Mouse (Mus musculus) heart, embryonic 15.5 days (tissue): ENCODE measurements around the gene Gm17622. TPM values are rescaled to one million over a fixed set of nuclear protein-coding genes. Genes with fewer than 3 reads are reported as not detected.

Source experiments
- ATAC-seq: fragments of 200-750 bp; cut with Nextera tagmentation; replicated peaks from 2 replicates; pipeline ENCODE4 v1.8.0; 2017; ENCODE audit warnings: low read depth, moderate TSS enrichment; ENCODE audit not compliant: insufficient number of reproducible peaks, insufficient read depth, low FRiP score
- H3K27ac ChIP-seq: fragments of 300-500 bp; sonication (generic); 2 replicates; pipeline ENCODE4 v1.5.1; 2015; ENCODE audit warnings: mild to moderate bottlenecking, inconsistent platforms
- H3K27me3 ChIP-seq: fragments of 300-500 bp; sonication (generic); 2 replicates; pipeline ENCODE4 v1.6.1; 2015; ENCODE audit warnings: inconsistent platforms
- H3K36me3 ChIP-seq: fragments of 300-500 bp; sonication (generic); 2 replicates; pipeline ENCODE4 v1.6.1; 2015; ENCODE audit warnings: mild to moderate bottlenecking, inconsistent platforms
- H3K4me1 ChIP-seq: fragments of 300-500 bp; sonication (generic); replicated peaks from 2 replicates; pipeline ENCODE4 v1.6.1; 2015; ENCODE audit warnings: inconsistent platforms
- H3K4me2 ChIP-seq: fragments of 300-500 bp; sonication (generic); 2 replicates; pipeline ENCODE4 v1.6.1; 2015; ENCODE audit warnings: inconsistent platforms, mild to moderate bottlenecking, moderate library complexity
- H3K4me3 ChIP-seq: fragments of 300-500 bp; sonication (generic); 2 replicates; pipeline ENCODE4 v1.5.1; 2015; ENCODE audit warnings: mild to moderate bottlenecking, inconsistent platforms
- H3K9ac ChIP-seq: fragments of 300-500 bp; sonication (generic); 2 replicates; pipeline ENCODE4 v1.6.1; 2015; ENCODE audit warnings: mild to moderate bottlenecking, inconsistent platforms
- H3K9me3 ChIP-seq: fragments of 300-500 bp; sonication (generic); replicated peaks from 2 replicates; pipeline ENCODE4 v1.6.1; 2016; ENCODE audit warnings: inconsistent platforms
- WGBS: fragments of 180-500 bp; shearing (Covaris S2); methylation state at CpG from one replicate; pipeline ENCODE4 v1.1.7; 2015; ENCODE audit warnings: mixed read lengths; 5-methylcytosine and 5-hydroxymethylcytosine counted together
- polyA plus RNA-seq: library from polyadenylated mRNA; unstranded; fragments of >200 nt; fragmentation: Nextera tagmentation; extraction: Ambion mirVana; gene quantifications from 2 replicates; pipeline ENCODE4 v1.2.1, GENCODE M21; 2015

Gene Gm17622
- polyA plus RNA-seq, 1 experiment from 2014 or later = not detected

DNA sequence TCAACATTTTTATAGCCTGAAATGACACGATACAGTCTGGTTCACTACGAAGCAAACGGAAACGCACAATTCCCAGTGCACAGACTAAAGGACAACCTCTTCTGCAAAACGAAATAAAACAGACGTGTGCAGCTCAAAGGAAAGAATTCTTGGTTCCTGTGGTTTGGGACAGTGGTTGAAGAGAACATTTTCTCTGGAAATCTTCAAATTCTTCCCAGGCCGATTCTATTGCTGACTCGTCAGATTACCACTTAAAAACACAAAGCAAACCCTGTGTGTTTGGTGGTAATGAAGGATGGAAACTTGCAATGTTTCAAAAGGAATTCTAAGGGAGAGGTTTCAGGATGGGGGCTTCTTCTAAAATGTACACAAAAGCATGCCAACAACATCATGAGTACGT, 39.5 kb downstream of the Gm17622 start:
- H3K9me3 ChIP-seq = no peaks in the 10 kb centered on the region
- no peak for ATAC-seq
- no peaks in the 10 kb centered on the region; the same call in 1 of the 2 replicates for H3K36me3 ChIP-seq
- H3K9ac ChIP-seq = no peak overlapping the region
- H3K27me3 ChIP-seq = no peaks in the 10 kb centered on the region
- H3K27ac ChIP-seq = no peak overlapping the region
- no peaks in the 10 kb centered on the region for H3K4me1 ChIP-seq
- no peak overlapping the region for H3K4me2 ChIP-seq
- 93% methylated on average over 9 of the region's 9 CpGs for whole genome bisulfite sequencing
- no peak overlapping the region for H3K4me3 ChIP-seq

DNA sequence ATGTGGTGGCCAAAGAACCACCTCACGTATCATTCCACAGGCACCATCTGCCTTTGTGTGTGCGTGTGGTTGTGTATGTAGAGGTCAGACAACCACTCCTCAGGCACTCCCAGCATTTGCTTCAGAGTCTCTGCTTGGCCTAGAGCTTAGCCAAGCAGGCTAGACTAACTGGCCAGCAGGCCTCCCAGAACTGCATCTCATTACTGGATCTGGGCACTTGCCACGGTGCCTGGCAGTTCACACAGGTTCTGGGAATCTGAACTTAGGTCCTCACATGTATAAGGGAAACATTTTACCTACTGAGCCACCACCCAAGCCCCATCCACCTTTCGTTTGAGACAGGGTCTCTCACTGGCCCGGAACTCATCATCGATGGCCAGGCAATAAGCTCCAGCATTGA, 41.6 kb downstream of the Gm17622 start:
- Histone ChIP-seq H3K27ac (no peak overlapping the region), H3K4me1 (no peaks in the 10 kb centered on the region), H3K9me3 (no peaks in the 10 kb centered on the region), H3K27me3 (no peaks in the 10 kb centered on the region), H3K36me3 (no peaks in the 10 kb centered on the region; the same call in 1 of the 2 replicates), H3K4me2 (no peak overlapping the region), H3K9ac (no peak overlapping the region), H3K4me3 (no peak overlapping the region)
- no peak for ATAC-seq
- 85% methylated on average over 6 of the region's 6 CpGs for WGBS

DNA sequence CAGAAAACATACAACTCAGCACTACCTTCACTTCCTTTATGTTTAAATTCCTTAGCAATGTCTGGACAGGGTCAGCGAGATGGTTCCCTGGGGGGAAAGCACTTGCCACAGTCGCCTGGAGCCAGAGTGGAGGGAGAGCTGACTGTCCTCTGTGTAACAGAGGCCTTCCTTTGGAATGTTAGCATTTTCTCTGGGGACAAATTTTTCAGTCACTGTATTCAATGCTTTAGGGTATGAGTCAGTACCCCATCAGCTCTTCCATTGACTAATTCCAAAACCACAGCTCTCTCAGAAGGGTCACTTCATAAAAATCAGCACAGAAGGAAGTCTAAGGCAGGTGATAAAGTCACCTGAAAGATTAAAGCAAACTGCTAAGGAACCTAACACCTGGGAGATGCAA, 43.2 kb downstream of the Gm17622 start:
- no peaks in the 10 kb centered on the region for H3K9me3 ChIP-seq
- H3K27ac ChIP-seq = no peak overlapping the region
- no peak overlapping the region for H3K4me3 ChIP-seq
- H3K27me3 ChIP-seq = no peaks in the 10 kb centered on the region
- no peak overlapping the region for H3K9ac ChIP-seq
- WGBS = 62% methylated on average over 2 of the region's 2 CpGs
- H3K4me1 ChIP-seq = no peaks in the 10 kb centered on the region
- no peak for ATAC-seq
- no peak overlapping the region for H3K4me2 ChIP-seq
- H3K36me3 ChIP-seq = no peaks in the 10 kb centered on the region; the same call in 1 of the 2 replicates

DNA sequence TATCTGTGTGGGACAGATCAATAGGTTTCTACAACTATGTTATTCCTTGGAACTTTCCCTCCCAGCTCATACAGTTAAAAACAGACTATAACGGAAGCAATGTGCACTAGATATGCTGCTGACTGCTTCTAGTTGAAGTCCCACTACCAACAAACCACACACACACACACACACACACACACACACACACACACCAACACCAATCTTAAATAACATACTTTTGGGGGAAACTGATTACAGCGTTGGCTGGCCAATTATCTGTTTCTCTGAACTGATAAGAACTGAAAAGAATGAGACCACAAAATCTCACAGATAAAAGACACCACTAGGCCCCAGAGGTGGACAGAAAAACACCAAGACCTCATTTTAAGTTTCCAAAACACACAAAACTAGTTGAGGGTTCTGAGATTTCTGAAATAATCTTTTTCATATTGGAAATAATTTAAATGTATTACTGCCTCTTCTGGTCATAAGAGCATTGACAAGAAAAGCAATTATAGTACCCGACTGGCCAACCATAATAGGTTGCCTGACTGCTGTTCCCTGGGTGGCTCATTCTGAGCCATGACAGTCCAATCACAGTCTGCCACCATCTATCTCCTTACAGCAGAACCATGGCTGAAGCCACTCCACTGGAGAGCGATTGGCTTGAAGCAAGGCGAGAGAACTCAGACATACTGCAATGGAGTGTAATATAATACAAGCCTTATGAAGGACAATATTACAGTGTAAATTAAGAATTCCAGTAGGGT, 46.5 kb downstream of the Gm17622 start:
- H3K36me3 ChIP-seq = no peaks in the 10 kb centered on the region
- H3K9ac ChIP-seq = no peak overlapping the region
- H3K9me3 ChIP-seq = no peaks in the 10 kb centered on the region
- no peaks in the 10 kb centered on the region for H3K27me3 ChIP-seq
- H3K27ac ChIP-seq = 0 out of 2 replicates have a peak overlapping the region, but pooled peaks have one; percentile 16
- H3K4me1 ChIP-seq = peaks cover 5% of the 10 kb centered on the region; the same call in 1 of the 2 replicates
- 61% methylated on average over 5 of the region's 5 CpGs for WGBS
- no peak overlapping the region for H3K4me3 ChIP-seq
- H3K4me2 ChIP-seq = no peak overlapping the region
- no peak for ATAC-seq

DNA sequence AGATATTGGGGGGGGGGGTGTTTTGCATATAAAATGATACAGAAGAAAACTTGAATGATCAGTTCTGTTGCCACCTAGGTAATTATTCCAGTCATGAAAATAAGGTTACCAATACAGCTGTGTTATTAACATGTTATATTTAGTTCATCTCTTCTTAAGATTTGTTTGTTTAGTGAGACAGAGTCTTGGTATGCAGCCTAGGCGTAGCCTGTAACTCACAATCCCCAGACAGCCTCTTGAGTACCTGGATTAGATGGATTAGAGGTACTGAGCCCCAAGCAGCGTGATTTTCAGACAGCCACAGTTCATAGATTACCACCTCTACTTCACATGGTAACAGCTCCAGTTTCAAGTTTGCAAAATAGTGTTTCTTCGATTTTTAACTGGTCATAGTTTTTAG, 47.6 kb downstream of the Gm17622 start:
- Histone ChIP-seq H3K4me1 (peaks cover 5% of the 10 kb centered on the region; the same call in 1 of the 2 replicates), H3K4me3 (no peak overlapping the region), H3K27ac (no peak overlapping the region), H3K36me3 (no peaks in the 10 kb centered on the region), H3K9me3 (no peaks in the 10 kb centered on the region), H3K9ac (no peak overlapping the region), H3K27me3 (no peaks in the 10 kb centered on the region), H3K4me2 (no peak overlapping the region)
- 72% methylated on average over 3 of the region's 3 CpGs for WGBS
- ATAC-seq = no peak

Other genes with a start within 250 kb of the Gm17622 start
- 10.0 TPM in 2 replicates for gene Poc5, start 102.4 kb upstream of the Gm17622 start, polyA plus RNA-seq
- 0.59 and 1.1 TPM in 2 replicates for gene Ankdd1b, start 19.5 kb upstream of the Gm17622 start, polyA plus RNA-seq
- gene Polk, start 51.8 kb downstream of the Gm17622 start, polyA plus RNA-seq = 6.4 and 7.2 TPM in 2 replicates
- 8.3 and 8.4 TPM in 2 replicates for gene Col4a3bp, start 51.9 kb downstream of the Gm17622 start, polyA plus RNA-seq
- 22.4 and 31.7 TPM in 2 replicates for gene Hmgcr, start 180.2 kb downstream of the Gm17622 start, polyA plus RNA-seq